Mouse (Mus musculus): Measurements from ENCODE around the gene Lrch4. TPM values are rescaled to one million over a fixed set of nuclear protein-coding genes. Genes with fewer than 3 reads are reported as not detected.
"Not testable (repeated sequence)": the region's sequence is repeated elsewhere in the genome, so short reads cannot be mapped to it uniquely, and the experiment has no call there.

Gene Lrch4
- polyA plus RNA-seq, 1 experiment from 2014 or later, result 50.7 TPM

GRCm38 (mm10) chr5:137610548-137611244 lies 18.2 kb upstream of the Lrch4 start:
- Histone ChIP-seq H3K4me2 (replicated peaks; ENCODE audit: low read depth, low read length) (peak overlapping the region; percentile 42), H3K9ac (replicated peaks; ENCODE audit: low read depth) (no peak overlapping the region; the same call in 1 of the 2 replicates), H3K36me3 (ENCODE audit: insufficient read depth, low read length) (no peaks in the 10 kb centered on the region), H3K9me3 (ENCODE audit: low read length) (no peaks in the 10 kb centered on the region), H3K4me3 (ENCODE audit: low read depth, low read length) (peak overlapping the region; percentile 20; the same call in 1 of the 2 replicates), H3K27ac (ENCODE audit: low read length) (peak overlapping the region; percentile 84), H3K4me1 (ENCODE audit: insufficient read depth, low read depth, low read length) (peaks cover 24% of the 10 kb centered on the region; the same call in 1 of the 2 replicates), H3K27me3 (replicated peaks; ENCODE audit: insufficient read depth, low read length) (no peaks in the 10 kb centered on the region)
- DNase-seq (ENCODE audit: low spot score), result peak; percentile 81
- TF ChIP-seq CTCF (IDR thresholded peaks at IDR 0.05) (peak; percentile 24; the same call in 1 of the 2 replicates), EP300 (IDR thresholded peaks at IDR 0.05) (no peak)
- ATAC-seq, result peak; percentile 73
- WGBS, result 13% methylated on average over 8 of the region's 12 CpGs

GRCm38 (mm10) chr5:137611245-137611602 lies 17.7 kb upstream of the Lrch4 start:
- Histone ChIP-seq H3K4me3 (ENCODE audit: low read depth, low read length) (peak overlapping the region; percentile 20; the same call in 1 of the 2 replicates), H3K27ac (ENCODE audit: low read length) (peak overlapping the region; percentile 84), H3K9ac (replicated peaks; ENCODE audit: low read depth) (no peak overlapping the region), H3K9me3 (ENCODE audit: low read length) (no peaks in the 10 kb centered on the region), H3K27me3 (replicated peaks; ENCODE audit: insufficient read depth, low read length) (no peaks in the 10 kb centered on the region), H3K4me1 (ENCODE audit: insufficient read depth, low read depth, low read length) (peaks cover 24% of the 10 kb centered on the region; the same call in 1 of the 2 replicates), H3K36me3 (ENCODE audit: insufficient read depth, low read length) (no peaks in the 10 kb centered on the region), H3K4me2 (replicated peaks; ENCODE audit: low read depth, low read length) (peak overlapping the region; percentile 42)
- DNase-seq (ENCODE audit: low spot score) (peak; percentile 78), ATAC-seq (peak; percentile 72)
- 12% methylated on average over 6 of the region's 6 CpGs for WGBS
- no peak for TF ChIP-seq EP300 (IDR thresholded peaks at IDR 0.05)
- 0 out of 2 replicates have a peak, but pooled peaks have one; percentile 0 for TF ChIP-seq CTCF (IDR thresholded peaks at IDR 0.05)

- no peak overlapping the region for H3K4me2 ChIP-seq (replicated peaks; ENCODE audit: low read depth, low read length)
- no peak overlapping the region for H3K9ac ChIP-seq (replicated peaks; ENCODE audit: low read depth)
- H3K4me1 ChIP-seq (ENCODE audit: insufficient read depth, low read depth, low read length), result peaks cover 24% of the 10 kb centered on the region; the same call in 1 of the 2 replicates
- H3K27ac ChIP-seq (ENCODE audit: low read length), result no peak overlapping the region
- TF ChIP-seq CTCF (IDR thresholded peaks at IDR 0.05), result no peak
- no peak for TF ChIP-seq EP300 (IDR thresholded peaks at IDR 0.05)
- 64% methylated on average over 5 of the region's 5 CpGs for whole genome bisulfite sequencing
- no peaks in the 10 kb centered on the region for H3K9me3 ChIP-seq (ENCODE audit: low read length)
- H3K27me3 ChIP-seq (replicated peaks; ENCODE audit: insufficient read depth, low read length), result no peaks in the 10 kb centered on the region
- no peaks in the 10 kb centered on the region for H3K36me3 ChIP-seq (ENCODE audit: insufficient read depth, low read length)
- no peak overlapping the region for H3K4me3 ChIP-seq (ENCODE audit: low read depth, low read length)
- no peak for ATAC-seq
- DNase-seq (ENCODE audit: low spot score), result no peak
Measured at GRCm38 (mm10) chr5:137613076-137613475, 15.8 kb upstream of the Lrch4 start.

GRCm38 (mm10) chr5:137613550-137613949 lies 15.4 kb upstream of the Lrch4 start, which contains the start of gene Pcolce:
Gene Pcolce, minus strand, starts transcription at chr5:137613784.
- ATAC-seq (peak; percentile 50), DNase-seq (ENCODE audit: low spot score) (peak; percentile 66)
- Histone ChIP-seq H3K4me2 (replicated peaks; ENCODE audit: low read depth, low read length) (no peak within 1 kb of the TSS), H3K9ac (replicated peaks; ENCODE audit: low read depth) (no peak within 1 kb of the TSS), H3K27ac (ENCODE audit: low read length) (0 out of 2 replicates have a peak within 1 kb of the TSS, but pooled peaks have one; percentile 43), H3K4me3 (ENCODE audit: low read depth, low read length) (no peak within 1 kb of the TSS), H3K36me3 (ENCODE audit: insufficient read depth, low read length) (no peaks in the 10 kb centered on the region), H3K27me3 (replicated peaks; ENCODE audit: insufficient read depth, low read length) (no peaks in the 10 kb centered on the region), H3K4me1 (ENCODE audit: insufficient read depth, low read depth, low read length) (peaks cover 24% of the 10 kb centered on the region; the same call in 1 of the 2 replicates), H3K9me3 (ENCODE audit: low read length) (no peaks in the 10 kb centered on the region)
- WGBS, result 45% methylated on average over 11 of the region's 11 CpGs
- TF ChIP-seq EP300 (IDR thresholded peaks at IDR 0.05), result no peak
- TF ChIP-seq CTCF (IDR thresholded peaks at IDR 0.05), result no peak

GRCm38 (mm10) chr5:137614921-137615320 lies 14.0 kb upstream of the Lrch4 start:
- not testable (repeated sequence) for H3K9ac ChIP-seq (replicated peaks; ENCODE audit: low read depth); H3K27ac ChIP-seq (ENCODE audit: low read length); DNase-seq (ENCODE audit: low spot score); H3K27me3 ChIP-seq (replicated peaks; ENCODE audit: insufficient read depth, low read length); ATAC-seq; H3K9me3 ChIP-seq (ENCODE audit: low read length); H3K36me3 ChIP-seq (ENCODE audit: insufficient read depth, low read length); H3K4me2 ChIP-seq (replicated peaks; ENCODE audit: low read depth, low read length); H3K4me3 ChIP-seq (ENCODE audit: low read depth, low read length)
- H3K4me1 ChIP-seq (ENCODE audit: insufficient read depth, low read depth, low read length), result peaks cover 18% of the 10 kb centered on the region; the same call in 1 of the 2 replicates
- peak; percentile 10 for TF ChIP-seq CTCF (IDR thresholded peaks at IDR 0.05)
- WGBS, result 73% methylated on average over 2 of the region's 2 CpGs

GRCm38 (mm10) chr5:137615347-137615746 lies 13.6 kb upstream of the Lrch4 start:
- H3K9ac ChIP-seq (replicated peaks; ENCODE audit: low read depth), result no peak overlapping the region
- H3K4me1 ChIP-seq (ENCODE audit: insufficient read depth, low read depth, low read length), result peaks cover 14% of the 10 kb centered on the region; the same call in 1 of the 2 replicates
- no peak overlapping the region for H3K4me2 ChIP-seq (replicated peaks; ENCODE audit: low read depth, low read length)
- ATAC-seq, result no peak
- H3K27me3 ChIP-seq (replicated peaks; ENCODE audit: insufficient read depth, low read length), result no peaks in the 10 kb centered on the region
- H3K9me3 ChIP-seq (ENCODE audit: low read length), result no peaks in the 10 kb centered on the region
- TF ChIP-seq EP300 (IDR thresholded peaks at IDR 0.05), result no peak
- no peak for TF ChIP-seq CTCF (IDR thresholded peaks at IDR 0.05)
- no peaks in the 10 kb centered on the region for H3K36me3 ChIP-seq (ENCODE audit: insufficient read depth, low read length)
- H3K4me3 ChIP-seq (ENCODE audit: low read depth, low read length), result no peak overlapping the region
- no peak overlapping the region for H3K27ac ChIP-seq (ENCODE audit: low read length)
- peak; percentile 27 for DNase-seq (ENCODE audit: low spot score)
- WGBS, result 73% methylated on average over 7 of the region's 7 CpGs
